Mouse (Mus musculus) spleen, adult 2 months (tissue): ENCODE measurements around the gene Hhex.

ENCODE experiments used
- CTCF ChIP-seq: fragments of 200-500 bp; IDR thresholded peaks from 2 replicates; pipeline ENCODE4 v1.5.1; 2011; ENCODE audit warnings: mild to moderate bottlenecking, inconsistent platforms; ENCODE audit not compliant: insufficient read depth, insufficient read length, insufficient replicate concordance; ENCODE audit errors: extremely low read depth
- POLR2A ChIP-seq: fragments of 200-500 bp; IDR thresholded peaks from 2 replicates; pipeline ENCODE4 v1.6.1; 2011; ENCODE audit warnings: low read depth, low read length, inconsistent platforms

DNA sequence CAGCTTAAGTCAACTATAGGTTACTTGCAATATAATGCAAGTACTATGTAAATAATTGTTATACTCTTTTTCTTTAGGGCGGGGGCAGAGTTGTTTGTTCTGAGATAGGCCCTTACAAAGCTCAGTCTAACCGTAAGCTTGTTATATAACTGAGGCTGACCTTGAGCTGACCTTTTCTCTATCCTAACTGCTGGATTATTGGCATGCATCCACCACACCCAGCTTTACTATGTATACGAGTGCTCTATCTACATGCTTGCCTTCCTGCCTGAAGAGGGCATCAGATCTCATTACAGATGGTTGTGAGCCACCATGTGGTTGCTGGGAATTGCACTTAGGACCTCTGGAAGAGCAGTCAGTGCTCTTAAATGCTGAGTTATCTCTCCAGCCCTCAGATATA, 48.5 kb upstream of the Hhex start:
- TF ChIP-seq POLR2A (no peak), CTCF (no peak)
